Comparison of ENCODE assay signal across 7 mouse cellular contexts in genomic region chr10:75062189-75062561, GRCm38 (mm10). TPM values are rescaled to one million over a fixed set of nuclear protein-coding genes. Genes with fewer than 3 reads are reported as not detected.
DNase-seq lines count a peak whose midpoint lies in the region; ATAC-seq lines count a peak whose summit lies in the region.

No protein-coding gene starts in this region.

- H3K9ac ChIP-seq in hindbrain, embryonic 16.5 days (ENCODE audit: low read depth, low read length): peak overlapping the region; percentile 91
- H3K9ac ChIP-seq in liver, embryonic 15.5 days: no peak overlapping the region
- H3K9ac ChIP-seq in neural tube, embryonic 15.5 days (replicated peaks): peak overlapping the region; percentile 72

- peaks cover 19% of the 10 kb centered on the region for H3K27me3 ChIP-seq in forebrain, embryonic 10.5 days (ENCODE audit: poor library complexity, severe bottlenecking)
- no peaks in the 10 kb centered on the region for H3K27me3 ChIP-seq in hindbrain, embryonic 16.5 days (replicated peaks; ENCODE audit: control insufficient read depth, insufficient read depth, low read length)
- peaks cover 42% of the 10 kb centered on the region for H3K27me3 ChIP-seq in liver, embryonic 15.5 days
- H3K27me3 ChIP-seq in neural tube, embryonic 15.5 days (replicated peaks): no peaks in the 10 kb centered on the region

- H3K4me1 ChIP-seq in forebrain, embryonic 10.5 days: peaks cover 80% of the 10 kb centered on the region
- peaks cover 48% of the 10 kb centered on the region for H3K4me1 ChIP-seq in hindbrain, embryonic 16.5 days (ENCODE audit: control insufficient read depth, insufficient read depth, low read depth, low read length)
- peaks cover 50% of the 10 kb centered on the region for H3K4me1 ChIP-seq in liver, embryonic 15.5 days (replicated peaks)
- H3K4me1 ChIP-seq in neural tube, embryonic 15.5 days: peaks cover 72% of the 10 kb centered on the region

- peak; percentile 14 for DNase-seq in thymus, postnatal 0 days (ENCODE audit: low spot score)
- no peak for DNase-seq in thymus, adult 18-20 months
- DNase-seq in forebrain, embryonic 10.5 days (ENCODE audit: extremely low spot score, low spot score): no peak
- DNase-seq in left cerebral cortex, adult 9 months (ENCODE audit: low spot score in 2 of 2): no peak

- peaks cover 27% of the 10 kb centered on the region for H3K36me3 ChIP-seq in forebrain, embryonic 10.5 days (replicated peaks)
- H3K36me3 ChIP-seq in hindbrain, embryonic 16.5 days (ENCODE audit: control insufficient read depth, insufficient read depth, low read length): no peaks in the 10 kb centered on the region
- no peaks in the 10 kb centered on the region for H3K36me3 ChIP-seq in liver, embryonic 15.5 days (replicated peaks)
- no peaks in the 10 kb centered on the region for H3K36me3 ChIP-seq in neural tube, embryonic 15.5 days

- ATAC-seq in hindbrain, embryonic 16.5 days: no peak
- ATAC-seq in liver, embryonic 15.5 days (ENCODE audit: insufficient read depth): no peak
- ATAC-seq in neural tube, embryonic 15.5 days (ENCODE audit: low FRiP score): no peak

- peak overlapping the region; percentile 72 for H3K4me2 ChIP-seq in hindbrain, embryonic 16.5 days (ENCODE audit: low read length)
- peak overlapping the region; percentile 72 for H3K4me2 ChIP-seq in liver, embryonic 15.5 days
- H3K4me2 ChIP-seq in neural tube, embryonic 15.5 days: peak overlapping the region; percentile 94

- no peaks in the 10 kb centered on the region for H3K9me3 ChIP-seq in forebrain, embryonic 10.5 days
- no peaks in the 10 kb centered on the region for H3K9me3 ChIP-seq in hindbrain, embryonic 16.5 days (ENCODE audit: control insufficient read depth, low read length)
- H3K9me3 ChIP-seq in liver, embryonic 15.5 days (replicated peaks): no peaks in the 10 kb centered on the region
- H3K9me3 ChIP-seq in neural tube, embryonic 15.5 days (replicated peaks): no peaks in the 10 kb centered on the region

- WGBS in forebrain, embryonic 10.5 days: 21% methylated on average over 6 of the region's 6 CpGs
- 11% methylated on average over 6 of the region's 6 CpGs for WGBS in hindbrain, embryonic 16.5 days
- WGBS in liver, embryonic 15.5 days (ENCODE audit: insufficient replicate concordance): 6% methylated on average over 6 of the region's 6 CpGs
- WGBS in neural tube, embryonic 15.5 days: 13% methylated on average over 6 of the region's 6 CpGs

- H3K4me3 ChIP-seq in forebrain, embryonic 10.5 days: peak overlapping the region; percentile 88
- H3K4me3 ChIP-seq in hindbrain, embryonic 16.5 days (ENCODE audit: low read length): peak overlapping the region; percentile 79
- peak overlapping the region; percentile 64 for H3K4me3 ChIP-seq in liver, embryonic 15.5 days (replicated peaks)
- peak overlapping the region; percentile 75 for H3K4me3 ChIP-seq in neural tube, embryonic 15.5 days (replicated peaks)

- H3K27ac ChIP-seq in forebrain, embryonic 10.5 days: 0 out of 2 replicates have a peak overlapping the region, but pooled peaks have one; percentile 91
- H3K27ac ChIP-seq in hindbrain, embryonic 16.5 days (ENCODE audit: low read depth, low read length): no peak overlapping the region
- no peak overlapping the region for H3K27ac ChIP-seq in liver, embryonic 15.5 days (replicated peaks)
- no peak overlapping the region for H3K27ac ChIP-seq in neural tube, embryonic 15.5 days (replicated peaks)

RNA-seq across cellular contexts. Expression of gene Bcr, which starts 1.8 kb away (rescaled TPM):
- 4.0 and 5.6 TPM in 2 replicates for polyA plus RNA-seq in thymus, postnatal 0 days (2015; fragmentation: Nextera tagmentation; extraction: Ambion mirVana)
- polyA plus RNA-seq in forebrain, embryonic 10.5 days (2016; fragmentation: Nextera tagmentation; extraction: Ambion mirVana): 6.2 and 7.3 TPM in 2 replicates
- 11.5 and 13.6 TPM in 2 replicates for polyA plus RNA-seq in hindbrain, embryonic 16.5 days (2015; fragmentation: Nextera tagmentation; extraction: Ambion mirVana)
- 1.3 and 1.9 TPM in 2 replicates for polyA plus RNA-seq in liver, embryonic 15.5 days (2015; fragmentation: Nextera tagmentation; extraction: Ambion mirVana)
- polyA plus RNA-seq in neural tube, embryonic 15.5 days (2015; fragmentation: Nextera tagmentation; extraction: Ambion mirVana): 13.9 and 15.6 TPM in 2 replicates

RNA-seq across cellular contexts. Expression of gene Rab36, which starts 25.3 kb away (rescaled TPM):
- polyA plus RNA-seq in thymus, postnatal 0 days (2015; fragmentation: Nextera tagmentation; extraction: Ambion mirVana): 0.77 and 1.2 TPM in 2 replicates
- polyA plus RNA-seq in forebrain, embryonic 10.5 days (2016; fragmentation: Nextera tagmentation; extraction: Ambion mirVana): 10.9 and 12.7 TPM in 2 replicates
- polyA plus RNA-seq in hindbrain, embryonic 16.5 days (2015; fragmentation: Nextera tagmentation; extraction: Ambion mirVana): 19.5 and 22.2 TPM in 2 replicates
- 1.7 and 2.1 TPM in 2 replicates for polyA plus RNA-seq in liver, embryonic 15.5 days (2015; fragmentation: Nextera tagmentation; extraction: Ambion mirVana)
- 16.7 and 17.4 TPM in 2 replicates for polyA plus RNA-seq in neural tube, embryonic 15.5 days (2015; fragmentation: Nextera tagmentation; extraction: Ambion mirVana)

RNA-seq across cellular contexts. Expression of gene Rsph14, which starts 29.8 kb away (rescaled TPM):
- 0.39 and 0.55 TPM in 2 replicates for polyA plus RNA-seq in thymus, postnatal 0 days (2015; fragmentation: Nextera tagmentation; extraction: Ambion mirVana)
- polyA plus RNA-seq in forebrain, embryonic 10.5 days (2016; fragmentation: Nextera tagmentation; extraction: Ambion mirVana): not detected in 2 replicates
- 0.49 and 0.81 TPM in 2 replicates for polyA plus RNA-seq in hindbrain, embryonic 16.5 days (2015; fragmentation: Nextera tagmentation; extraction: Ambion mirVana)
- not detected in 2 replicates for polyA plus RNA-seq in liver, embryonic 15.5 days (2015; fragmentation: Nextera tagmentation; extraction: Ambion mirVana)
- 0.46 and 0.58 TPM in 2 replicates for polyA plus RNA-seq in neural tube, embryonic 15.5 days (2015; fragmentation: Nextera tagmentation; extraction: Ambion mirVana)
